18 mouse cellular contexts compared by ENCODE assay signal in genomic region chr3:100954616-100955015, GRCm38 (mm10). TPM values are rescaled to one million over a fixed set of nuclear protein-coding genes. Genes with fewer than 3 reads are reported as not detected.
DNase-seq lines count a peak whose midpoint lies in the region; ATAC-seq and TF ChIP-seq lines count a peak whose summit lies in the region.
"Had no signal": no experiment of that assay in that cellular context is flagged by ENCODE, and none has a peak within 500 bp of the region (broad histone marks: within the 10 kb centered on the region; RNA-seq: fewer than 3 reads in every experiment).

No protein-coding gene starts in this region.

- H3K36me3 ChIP-seq in forebrain, postnatal 0 days (ENCODE audit: insufficient read depth), result no peaks in the 10 kb centered on the region; the same call in 1 of the 2 replicates
- H3K36me3 ChIP-seq in forebrain, embryonic 12.5 days (replicated peaks), result peaks cover 81% of the 10 kb centered on the region
- H3K36me3 ChIP-seq in liver, embryonic 14.5 days (replicated peaks; ENCODE audit: control insufficient read depth, insufficient read depth, low read depth), result peaks cover 71% of the 10 kb centered on the region
- peaks cover 99% of the 10 kb centered on the region for H3K36me3 ChIP-seq in liver, embryonic 12.5 days

- H3K4me1 ChIP-seq in forebrain, postnatal 0 days (ENCODE audit: insufficient read depth), result no peaks in the 10 kb centered on the region
- H3K4me1 ChIP-seq in forebrain, embryonic 12.5 days, result no peaks in the 10 kb centered on the region
- H3K4me1 ChIP-seq in liver, embryonic 14.5 days (replicated peaks; ENCODE audit: control insufficient read depth in 2 of 2, insufficient read depth in 2 of 2, low read length in 1 of 2), result no peaks in the 10 kb centered on the region
- no peaks in the 10 kb centered on the region for H3K4me1 ChIP-seq in liver, embryonic 12.5 days
- H3K4me1 ChIP-seq: forebrain, embryonic 13.5 days; heart, embryonic 15.5 days; hindbrain, embryonic 13.5 days; limb, embryonic 13.5 days; megakaryocyte, embryonic 14.5 days had no signal

- no peak overlapping the region for H3K4me3 ChIP-seq in forebrain, postnatal 0 days (ENCODE audit: low read depth, low read length)
- no peak overlapping the region for H3K4me3 ChIP-seq in forebrain, embryonic 12.5 days (replicated peaks)
- no peak overlapping the region for H3K4me3 ChIP-seq in liver, embryonic 14.5 days (ENCODE audit: insufficient read depth in 1 of 2, low read depth in 2 of 2, low read length in 2 of 2)
- H3K4me3 ChIP-seq in liver, embryonic 12.5 days, result no peak overlapping the region
- H3K4me3 ChIP-seq: forebrain, embryonic 13.5 days; heart, embryonic 15.5 days; hindbrain, embryonic 13.5 days; limb, embryonic 13.5 days; megakaryocyte, embryonic 14.5 days had no signal

- TF ChIP-seq EP300 in liver, embryonic 14.5 days (IDR thresholded peaks at IDR 0.05; ENCODE audit: low read depth), result no peak

- no peaks in the 10 kb centered on the region for H3K9me3 ChIP-seq in forebrain, postnatal 0 days (ENCODE audit: low read length)
- no peaks in the 10 kb centered on the region for H3K9me3 ChIP-seq in forebrain, embryonic 12.5 days
- no peaks in the 10 kb centered on the region for H3K9me3 ChIP-seq in liver, embryonic 14.5 days (ENCODE audit: control insufficient read depth, low read length)
- no peaks in the 10 kb centered on the region for H3K9me3 ChIP-seq in liver, embryonic 12.5 days (replicated peaks)
- H3K9me3 ChIP-seq: forebrain, embryonic 13.5 days; heart, embryonic 15.5 days; hindbrain, embryonic 13.5 days; limb, embryonic 13.5 days; megakaryocyte, embryonic 14.5 days had no signal

- no peak overlapping the region for H3K9ac ChIP-seq in forebrain, postnatal 0 days
- H3K9ac ChIP-seq in forebrain, embryonic 12.5 days, result no peak overlapping the region
- no peak overlapping the region for H3K9ac ChIP-seq in liver, embryonic 14.5 days (replicated peaks)
- no peak overlapping the region for H3K9ac ChIP-seq in liver, embryonic 12.5 days
- H3K9ac ChIP-seq: forebrain, embryonic 13.5 days; heart, embryonic 15.5 days; hindbrain, embryonic 13.5 days; limb, embryonic 13.5 days had no signal

- H3K4me2 ChIP-seq in forebrain, postnatal 0 days (ENCODE audit: low read depth), result no peak overlapping the region
- no peak overlapping the region for H3K4me2 ChIP-seq in forebrain, embryonic 12.5 days
- H3K4me2 ChIP-seq in liver, embryonic 14.5 days (ENCODE audit: low read depth), result no peak overlapping the region
- no peak overlapping the region for H3K4me2 ChIP-seq in liver, embryonic 12.5 days
- H3K4me2 ChIP-seq: forebrain, embryonic 13.5 days; heart, embryonic 15.5 days; hindbrain, embryonic 13.5 days; limb, embryonic 13.5 days had no signal

- no peak for DNase-seq in forebrain, postnatal 0 days
- no peak for DNase-seq in liver, embryonic 14.5 days (ENCODE audit: low read depth in 3 of 3, low spot score in 3 of 3)
- peak; percentile 30 for DNase-seq in ES-CJ7 (ENCODE audit: low read depth, low spot score)
- peak; percentile 12 for DNase-seq in naive thymus-derived CD4-positive, alpha-beta T cell, adult 2 months (ENCODE audit: low read depth)
- no peak for DNase-seq in adrenal gland, postnatal 36 days
- DNase-seq in spleen, adult 18-20 months, result no peak
- DNase-seq: adrenal gland, adult 2 months; cerebellum, adult 18-20 months; kidney, adult 2 months; lung, adult 2 months; thymus, postnatal 36 days had no signal

- TF ChIP-seq CTCF in forebrain, postnatal 0 days (IDR thresholded peaks at IDR 0.05; ENCODE audit: low read depth), result peak; percentile 40
- TF ChIP-seq CTCF in liver, embryonic 14.5 days (IDR thresholded peaks at IDR 0.05; ENCODE audit: low read depth), result peak; percentile 39

- H3K27me3 ChIP-seq in forebrain, postnatal 0 days (ENCODE audit: insufficient read depth, low read length), result no peaks in the 10 kb centered on the region
- H3K27me3 ChIP-seq in forebrain, embryonic 12.5 days, result no peaks in the 10 kb centered on the region
- no peaks in the 10 kb centered on the region for H3K27me3 ChIP-seq in liver, embryonic 14.5 days (ENCODE audit: control insufficient read depth, insufficient read depth, low read length)
- no peaks in the 10 kb centered on the region for H3K27me3 ChIP-seq in liver, embryonic 12.5 days (replicated peaks)
- H3K27me3 ChIP-seq: forebrain, embryonic 13.5 days; heart, embryonic 15.5 days; hindbrain, embryonic 13.5 days; limb, embryonic 13.5 days; megakaryocyte, embryonic 14.5 days had no signal

- ATAC-seq in forebrain, postnatal 0 days, result no peak
- ATAC-seq in forebrain, embryonic 12.5 days (ENCODE audit: low FRiP score), result no peak
- no peak for ATAC-seq in liver, embryonic 14.5 days (ENCODE audit: insufficient read depth)
- ATAC-seq in liver, embryonic 12.5 days, result no peak
- ATAC-seq: forebrain, embryonic 13.5 days had no signal

- no peak overlapping the region for H3K27ac ChIP-seq in forebrain, postnatal 0 days (ENCODE audit: low read depth, low read length)
- H3K27ac ChIP-seq in forebrain, embryonic 12.5 days, result no peak overlapping the region
- H3K27ac ChIP-seq in liver, embryonic 14.5 days, result no peak overlapping the region
- H3K27ac ChIP-seq in liver, embryonic 12.5 days, result no peak overlapping the region
- H3K27ac ChIP-seq: forebrain, embryonic 13.5 days; heart, embryonic 15.5 days; hindbrain, embryonic 13.5 days; limb, embryonic 13.5 days had no signal

RNA-seq across cellular contexts. Expression of gene Ttf2, which starts 14.8 kb away (rescaled TPM):
- total RNA-seq in forebrain, postnatal 0 days (2014; rRNA removed), result 2.3 and 2.8 TPM in 2 replicates
- 1.1 and 2.0 TPM in 2 replicates for polyA plus RNA-seq in forebrain, postnatal 0 days (2015; fragmentation: Nextera tagmentation; extraction: Ambion mirVana)
- polyA plus RNA-seq in forebrain, embryonic 12.5 days (2016; fragmentation: Nextera tagmentation; extraction: Ambion mirVana), result 24.6 and 28.4 TPM in 2 replicates
- polyA plus RNA-seq in liver, embryonic 14.5 days (2012; rRNA removed), result 4.3 and 6.8 TPM in 2 replicates
- polyA plus RNA-seq in liver, embryonic 14.5 days (2014; fragmentation: Nextera tagmentation; extraction: Ambion mirVana), result 6.8 and 7.0 TPM in 2 replicates
- 13.8 and 13.9 TPM in 2 replicates for polyA plus RNA-seq in liver, embryonic 12.5 days (2016; fragmentation: Nextera tagmentation; extraction: Ambion mirVana)
- total RNA-seq in adrenal gland, postnatal 36 days (2021), result 10 to 100 TPM in 1 of 2 experiments, 1 to 10 TPM in 1; 8.8 to 10.7 TPM

RNA-seq across cellular contexts. Expression of gene Trim45, which starts 32.6 kb away (rescaled TPM):
- total RNA-seq in forebrain, postnatal 0 days (2014; rRNA removed), result 9.6 and 12.0 TPM in 2 replicates
- polyA plus RNA-seq in forebrain, postnatal 0 days (2015; fragmentation: Nextera tagmentation; extraction: Ambion mirVana), result 4.3 and 5.3 TPM in 2 replicates
- 6.2 and 7.1 TPM in 2 replicates for polyA plus RNA-seq in forebrain, embryonic 12.5 days (2016; fragmentation: Nextera tagmentation; extraction: Ambion mirVana)
- polyA plus RNA-seq in liver, embryonic 14.5 days (2012; rRNA removed), result 0.79 and 0.88 TPM in 2 replicates
- 0.43 and 0.56 TPM in 2 replicates for polyA plus RNA-seq in liver, embryonic 14.5 days (2014; fragmentation: Nextera tagmentation; extraction: Ambion mirVana)
- polyA plus RNA-seq in liver, embryonic 12.5 days (2016; fragmentation: Nextera tagmentation; extraction: Ambion mirVana), result 1.0 and 1.2 TPM in 2 replicates
- total RNA-seq in adrenal gland, postnatal 36 days (2021), result 1 to 10 TPM; 3.4 to 4.1 TPM

Comparison
In these comparisons a context has a peak if more than half of its experiments do, and no peak if none do; other contexts are left out.
1. DNase-seq: peak in ES-CJ7 (single experiment) and naive thymus-derived CD4-positive, alpha-beta T cell, adult 2 months (single experiment); none in forebrain, postnatal 0 days (single experiment), liver, embryonic 14.5 days (0 of 3), adrenal gland, postnatal 36 days (0 of 2) and spleen, adult 18-20 months (0 of 2).